ENCODE assay signal across 14 mouse cellular contexts in genomic region chr14:71491201-71491600, GRCm38 (mm10).
DNase-seq lines count a peak whose midpoint lies in the region.
"Had no signal": no experiment of that assay in that cellular context is flagged by ENCODE, and none has a peak within 500 bp of the region (broad histone marks: within the 10 kb centered on the region; RNA-seq: fewer than 3 reads in every experiment).

No protein-coding gene starts in this region.

- intact Hi-C loops in heart, postnatal 36 days (cut with DNase I): no loop called here
- intact Hi-C loops in left cerebral cortex, postnatal 4 days (cut with DNase I): no loop called here

- DNase-seq in cerebellum, postnatal 25 days: peak; percentile 29 to 40
- DNase-seq in cerebellum, adult 11 months: no peak
- DNase-seq in heart, adult 11 months: peak; percentile 75
- DNase-seq in heart, postnatal 36 days: no peak
- DNase-seq in left cerebral cortex, postnatal 4 days: peak; percentile 70
- DNase-seq in left cerebral cortex, adult 8-10 months (ENCODE audit: low spot score in 2 of 2): no peak
- peak; percentile 22 for DNase-seq in brain, embryonic 18.5 days (ENCODE audit: low read depth, low spot score)
- DNase-seq: adrenal gland, postnatal 10 days; cerebellum, adult 9-11 months; gastrocnemius, postnatal 14 days; kidney, adult 18-20 months; kidney, postnatal 25 days; lung, embryonic 14.5 days; lung, postnatal 14 days had no signal

Comparison
In these comparisons a context has a peak if more than half of its experiments do, and no peak if none do; other contexts are left out.
1. DNase-seq: peak in cerebellum, postnatal 25 days (2 of 2), heart, adult 11 months (single experiment), left cerebral cortex, postnatal 4 days (single experiment) and brain, embryonic 18.5 days (single experiment); none in cerebellum, adult 11 months (single experiment), heart, postnatal 36 days (0 of 2) and left cerebral cortex, adult 8-10 months (0 of 2).